Mouse (Mus musculus) limb, embryonic 11.5 days (tissue): ENCODE results near the gene Hexdc. TPM values are rescaled to one million over a fixed set of nuclear protein-coding genes. Genes with fewer than 3 reads are reported as not detected.

Source experiments
- ATAC-seq: fragments of 200-750 bp; cut with Nextera tagmentation; 2 replicates; pipeline ENCODE4 v1.8.0; 2017; ENCODE audit warnings: low read depth; ENCODE audit not compliant: insufficient number of reproducible peaks, low FRiP score, low TSS enrichment
- DNase-seq: peaks from one replicate; pipeline ENCODE4 v3.0.0-alpha.2; 2015; ENCODE audit warnings: low spot score
- H3K27ac ChIP-seq: fragments of 300-500 bp; sonication (generic); replicated peaks from 2 replicates; pipeline ENCODE4 v1.5.1; 2014; ENCODE audit warnings: low read depth, mild to moderate bottlenecking, low read length
- H3K27me3 ChIP-seq: fragments of 300-500 bp; sonication (generic); 2 replicates; pipeline ENCODE4 v1.6.1; 2014; ENCODE audit warnings: mild to moderate bottlenecking, low read length, mixed read lengths; ENCODE audit not compliant: control insufficient read depth, insufficient read depth
- H3K36me3 ChIP-seq: fragments of 300-500 bp; sonication (generic); 2 replicates; pipeline ENCODE4 v1.6.1; 2014; ENCODE audit warnings: mild to moderate bottlenecking, low read length, moderate library complexity, mixed read lengths; ENCODE audit not compliant: control insufficient read depth, insufficient read depth
- H3K4me1 ChIP-seq: fragments of 300-500 bp; sonication (generic); 2 replicates; pipeline ENCODE4 v1.6.1; 2014; ENCODE audit warnings: low read length, mixed read lengths; ENCODE audit not compliant: control insufficient read depth, insufficient read depth
- H3K4me2 ChIP-seq: fragments of 300-500 bp; sonication (generic); 2 replicates; pipeline ENCODE4 v1.6.1; 2014; ENCODE audit warnings: low read depth, mild to moderate bottlenecking, moderate library complexity; ENCODE audit not compliant: severe bottlenecking
- H3K4me3 ChIP-seq: fragments of 300-500 bp; sonication (generic); 2 replicates; pipeline ENCODE4 v1.5.1; 2014; ENCODE audit warnings: low read depth, low read length
- H3K9ac ChIP-seq: fragments of 300-500 bp; sonication (generic); 2 replicates; pipeline ENCODE4 v1.6.1; 2014; ENCODE audit warnings: mild to moderate bottlenecking, low read length
- H3K9me3 ChIP-seq: fragments of 300-500 bp; sonication (generic); 2 replicates; pipeline ENCODE4 v1.6.1; 2016; ENCODE audit warnings: low read length; ENCODE audit not compliant: control insufficient read depth
- WGBS: fragments of 180-500 bp; shearing (Covaris S2); extraction: QIAGEN DNeasy Blood & Tissue Kit; methylation state at CpG from one replicate; pipeline ENCODE4 v1.1.7; 2014; 5-methylcytosine and 5-hydroxymethylcytosine counted together
- polyA plus RNA-seq: library from polyadenylated mRNA; unstranded; fragments of >200 nt; fragmentation: Nextera tagmentation; extraction: Ambion mirVana; gene quantifications from 2 replicates; pipeline ENCODE4 v1.2.1, GENCODE M21; 2014

The Hexdc gene
- polyA plus RNA-seq, 1 experiment from 2014 or later: 6.6 TPM

DNA sequence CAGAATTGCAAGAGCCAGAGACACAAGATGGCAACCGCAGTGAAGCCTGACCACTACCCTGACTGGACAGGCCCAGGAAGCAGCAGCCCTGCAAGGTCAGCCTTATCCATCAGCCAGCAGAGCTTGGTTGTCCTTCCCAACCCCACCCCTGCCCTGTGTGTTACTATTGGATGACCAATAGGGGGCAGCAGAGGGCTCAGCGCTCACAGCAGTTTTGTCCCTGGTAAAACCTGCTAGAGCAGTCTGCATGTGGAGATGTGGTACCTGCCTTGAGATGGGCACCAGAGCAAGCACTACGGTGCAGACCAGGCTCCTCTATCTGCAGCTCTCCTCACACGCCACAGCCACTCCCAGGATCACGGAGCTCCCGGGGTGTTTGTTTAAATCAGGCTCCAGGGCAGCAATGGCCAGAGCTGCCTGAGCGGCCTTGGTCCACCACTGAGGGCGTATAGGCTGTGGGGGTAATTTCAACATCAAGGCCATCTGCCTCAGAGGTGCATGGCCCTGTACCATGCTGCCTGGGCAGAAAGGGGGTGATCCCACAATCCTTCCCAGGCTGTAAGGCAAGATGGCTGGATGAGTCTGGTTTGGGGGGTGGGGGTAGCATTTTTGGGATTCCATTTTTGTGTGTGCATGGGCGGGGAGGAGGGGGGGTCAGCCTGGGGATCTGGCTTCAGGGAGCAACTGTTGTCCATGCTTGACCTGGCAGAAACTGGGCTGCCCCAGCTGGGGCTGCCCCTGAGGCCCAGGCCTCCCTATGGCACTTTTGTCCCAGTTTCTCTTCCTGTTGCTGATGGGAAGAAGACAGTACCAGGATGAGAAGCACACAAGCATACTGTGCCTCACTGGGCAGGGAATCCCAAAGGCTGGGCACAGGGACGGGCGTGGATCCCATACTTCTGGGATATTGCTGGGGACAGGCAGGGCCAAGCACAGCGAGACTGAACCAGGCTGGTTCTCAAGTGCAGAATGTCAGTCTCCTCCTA, 27.7 kb upstream of the Hexdc start:
- Histone ChIP-seq H3K9ac (no peak overlapping the region), H3K27me3 (no peaks in the 10 kb centered on the region), H3K27ac (no peak overlapping the region), H3K4me3 (no peak overlapping the region), H3K36me3 (no peaks in the 10 kb centered on the region), H3K9me3 (no peaks in the 10 kb centered on the region), H3K4me2 (no peak overlapping the region), H3K4me1 (no peaks in the 10 kb centered on the region)
- DNase-seq (peak; percentile 78), ATAC-seq (no peak)
- WGBS: 62% methylated on average over 12 of the region's 12 CpGs

DNA sequence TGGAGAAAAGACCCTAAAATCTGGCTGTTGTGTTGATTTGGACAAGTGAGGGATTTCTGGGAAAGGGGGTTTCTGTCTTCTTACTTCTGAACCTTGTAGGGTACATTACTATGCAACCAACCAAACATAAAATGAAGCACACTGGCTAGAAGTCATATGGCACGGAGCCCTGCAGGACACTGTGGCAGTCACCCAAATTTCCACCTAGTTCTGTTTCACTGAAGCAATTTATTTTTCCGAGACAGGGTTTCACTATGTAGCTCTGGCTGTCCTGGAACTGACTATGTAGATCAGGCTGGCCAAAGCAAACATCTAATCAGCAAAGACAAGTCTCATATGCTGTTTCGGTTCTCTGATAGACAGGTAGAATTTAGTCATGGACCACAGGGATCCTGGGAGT, 14.6 kb upstream of the Hexdc start:
- Histone ChIP-seq H3K4me3 (no peak overlapping the region), H3K4me2 (no peak overlapping the region), H3K27ac (no peak overlapping the region), H3K9ac (no peak overlapping the region), H3K36me3 (no peaks in the 10 kb centered on the region; the same call in 1 of the 2 replicates), H3K9me3 (no peaks in the 10 kb centered on the region), H3K4me1 (no peaks in the 10 kb centered on the region), H3K27me3 (no peaks in the 10 kb centered on the region)
- DNase-seq (no peak), ATAC-seq (no peak)
- WGBS: 91% methylated on average over 3 of the region's 3 CpGs

DNA sequence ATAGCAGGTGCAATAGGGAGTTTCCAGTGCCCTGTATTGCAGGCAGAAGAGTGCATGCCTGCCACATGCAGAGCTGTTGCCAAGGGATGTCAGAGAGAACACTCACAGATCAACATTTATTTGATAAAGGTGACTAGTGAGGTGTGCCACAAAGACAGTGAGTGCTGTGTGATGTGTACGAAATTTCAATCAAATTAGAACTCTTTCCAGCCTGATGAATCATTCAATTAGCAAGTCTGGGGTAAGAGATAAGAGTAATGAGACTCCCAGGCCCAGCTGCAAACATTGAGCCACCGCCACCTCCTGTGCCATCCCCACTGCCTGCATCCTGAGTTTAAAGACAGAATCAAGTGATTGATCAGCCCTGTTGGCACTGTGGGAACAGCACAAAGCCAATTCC, 11.5 kb upstream of the Hexdc start:
- no peak for ATAC-seq
- WGBS: 80% methylated on average over 2 of the region's 2 CpGs
- no peaks in the 10 kb centered on the region for H3K36me3 ChIP-seq

DNA sequence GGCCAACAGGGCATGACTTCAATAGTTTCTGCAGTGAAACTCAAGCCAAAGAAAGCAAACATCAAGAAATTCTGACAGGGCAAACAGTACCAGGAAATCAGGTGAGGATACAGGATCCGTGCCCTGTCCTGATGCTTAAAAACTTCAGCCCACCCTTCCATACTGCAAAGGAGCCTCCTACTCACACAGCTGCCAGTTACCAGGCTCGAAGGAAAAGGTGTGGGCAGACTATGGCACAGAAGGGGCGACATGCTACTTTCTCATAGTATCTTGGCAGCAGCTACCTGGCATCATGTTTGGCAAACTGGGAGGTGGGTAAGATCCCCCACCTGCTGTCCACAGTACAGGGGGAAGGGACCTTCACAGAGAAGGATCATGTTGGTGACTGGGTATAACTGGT, 10.8 kb upstream of the Hexdc start:
- H3K4me1 ChIP-seq: no peaks in the 10 kb centered on the region
- DNase-seq: no peak
- no peak overlapping the region for H3K4me3 ChIP-seq
- H3K36me3 ChIP-seq: no peaks in the 10 kb centered on the region
- no peak for ATAC-seq
- no peak overlapping the region for H3K9ac ChIP-seq
- no peak overlapping the region for H3K27ac ChIP-seq
- WGBS: 81% methylated on average over 3 of the region's 3 CpGs
- no peak overlapping the region for H3K4me2 ChIP-seq
- H3K9me3 ChIP-seq: no peaks in the 10 kb centered on the region
- H3K27me3 ChIP-seq: no peaks in the 10 kb centered on the region

More for the DNA sequence above, 11.5 kb upstream of the Hexdc start:
- Histone ChIP-seq H3K27me3 (no peaks in the 10 kb centered on the region), H3K9me3 (no peaks in the 10 kb centered on the region), H3K27ac (no peak overlapping the region), H3K4me2 (no peak overlapping the region), H3K4me3 (no peak overlapping the region), H3K9ac (no peak overlapping the region), H3K4me1 (no peaks in the 10 kb centered on the region)
- DNase-seq: no peak

DNA sequence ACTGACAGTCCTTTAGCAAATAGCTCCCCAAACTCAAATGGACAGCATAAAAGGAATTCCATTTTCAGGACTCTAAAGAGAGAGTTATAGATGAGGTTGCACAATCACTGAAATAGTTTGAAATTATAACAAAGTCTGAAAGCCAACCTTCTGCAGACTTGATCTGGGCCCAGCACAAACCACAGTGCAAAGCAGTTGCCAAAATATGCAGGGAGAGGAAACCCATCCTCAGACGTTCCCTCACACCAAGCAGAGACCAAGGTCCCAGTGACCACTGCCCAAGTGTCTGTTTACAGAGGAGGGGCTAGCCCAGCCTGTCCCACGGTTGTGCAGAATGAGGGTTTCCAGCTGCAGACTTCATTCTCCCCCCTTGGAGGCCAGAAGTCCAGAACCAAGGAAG, 5.6 kb upstream of the Hexdc start:
- Histone ChIP-seq H3K27ac (no peak overlapping the region), H3K4me3 (no peak overlapping the region), H3K36me3 (no peaks in the 10 kb centered on the region), H3K9ac (no peak overlapping the region), H3K4me1 (0 out of 2 replicates have a peak, but pooled peaks cover 1% of the 10 kb centered on the region), H3K4me2 (no peak overlapping the region), H3K27me3 (no peaks in the 10 kb centered on the region), H3K9me3 (no peaks in the 10 kb centered on the region)
- 35% methylated on average over 2 of the region's 2 CpGs for WGBS
- DNase-seq (no peak), ATAC-seq (no peak)

DNA sequence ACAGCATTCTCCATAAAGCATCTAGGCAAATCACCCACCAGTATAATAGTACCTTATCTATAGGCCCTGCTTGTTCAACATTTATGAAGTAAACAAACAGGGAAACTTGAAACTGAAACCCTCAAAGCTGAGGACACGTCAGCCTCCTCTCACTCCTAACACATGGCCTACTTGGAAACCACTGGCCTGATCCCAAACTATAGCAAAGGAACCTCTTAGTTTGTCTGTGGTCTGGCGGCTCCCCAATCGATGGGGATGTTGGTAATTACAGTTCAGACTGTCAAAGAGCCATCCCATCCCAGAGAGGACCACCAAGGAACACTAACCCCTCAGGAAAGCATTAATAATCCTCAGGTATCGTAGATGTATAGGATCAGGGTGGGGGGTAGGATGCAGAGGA, 4.4 kb upstream of the Hexdc start:
- H3K9me3 ChIP-seq: no peaks in the 10 kb centered on the region
- WGBS: 82% methylated on average over 4 of the region's 4 CpGs

DNA sequence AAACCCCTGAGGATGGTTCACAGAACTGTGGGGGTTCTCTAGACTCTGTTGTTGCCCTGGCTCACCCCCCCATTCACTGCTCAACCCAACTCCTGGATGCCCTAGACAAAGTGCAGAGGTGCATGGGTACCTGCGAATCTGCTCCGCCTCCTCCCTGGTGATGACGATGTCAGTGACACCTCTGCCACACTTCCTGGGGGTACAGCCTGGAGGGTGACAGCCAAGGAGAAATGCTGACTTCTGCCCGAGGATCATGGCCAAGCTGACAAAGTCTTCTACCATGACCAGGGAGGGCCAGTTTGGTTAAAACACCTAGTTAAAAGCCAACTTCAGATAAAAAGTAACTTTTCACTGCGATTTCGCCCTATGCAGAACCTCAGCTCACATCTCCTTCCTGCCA, 3.5 kb upstream of the Hexdc start:
- no peak overlapping the region for H3K4me2 ChIP-seq
- H3K9ac ChIP-seq: no peak overlapping the region
- H3K9me3 ChIP-seq: no peaks in the 10 kb centered on the region
- ATAC-seq (no peak), DNase-seq (no peak)
- H3K36me3 ChIP-seq: no peaks in the 10 kb centered on the region
- no peaks in the 10 kb centered on the region for H3K27me3 ChIP-seq
- no peak overlapping the region for H3K27ac ChIP-seq
- no peak overlapping the region for H3K4me3 ChIP-seq
- 88% methylated on average over 6 of the region's 6 CpGs for WGBS
- H3K4me1 ChIP-seq: peaks cover 6% of the 10 kb centered on the region; the same call in 1 of the 2 replicates

More for the DNA sequence above, 4.4 kb upstream of the Hexdc start:
- peaks cover 4% of the 10 kb centered on the region; the same call in 1 of the 2 replicates for H3K4me1 ChIP-seq
- no peak overlapping the region for H3K4me2 ChIP-seq
- no peak overlapping the region for H3K4me3 ChIP-seq
- H3K36me3 ChIP-seq: no peaks in the 10 kb centered on the region
- H3K27ac ChIP-seq: no peak overlapping the region
- H3K27me3 ChIP-seq: no peaks in the 10 kb centered on the region
- DNase-seq (no peak), ATAC-seq (no peak)
- no peak overlapping the region for H3K9ac ChIP-seq

DNA sequence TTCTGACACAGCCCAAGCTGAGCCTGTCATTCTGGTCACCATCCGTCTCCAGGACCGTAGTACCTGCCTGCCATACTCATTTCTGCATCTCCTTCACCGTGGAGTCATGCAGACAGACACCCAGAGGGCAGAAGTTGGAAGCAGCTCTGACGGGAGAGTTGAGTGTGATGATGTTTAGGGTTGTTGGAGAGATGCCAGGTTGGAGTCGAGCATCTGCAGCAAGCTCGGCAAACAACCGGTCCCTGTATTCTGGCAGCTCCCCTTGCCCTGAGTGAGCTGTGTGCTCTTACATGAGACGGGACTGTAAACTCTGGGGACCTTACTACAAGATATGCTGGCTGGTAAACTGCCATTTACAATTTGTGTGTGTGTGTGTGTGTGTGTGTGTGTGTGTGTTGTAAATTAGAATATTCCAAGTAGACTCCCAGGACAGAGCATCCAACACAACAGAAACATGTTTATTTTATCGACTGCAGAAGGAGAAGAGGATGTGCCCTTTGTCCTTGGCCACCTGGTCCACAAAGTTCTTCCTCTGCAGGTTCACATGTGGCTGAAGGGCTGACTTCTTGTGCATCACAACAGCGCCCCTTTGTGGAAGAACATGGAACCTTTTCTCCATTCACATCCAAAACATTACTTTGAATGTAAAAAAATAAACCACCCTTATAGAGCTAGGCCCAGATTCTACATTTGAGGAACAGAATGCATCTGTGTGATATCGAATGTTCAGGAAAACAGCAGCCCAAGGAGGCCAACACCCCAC, 2.6 kb upstream of the Hexdc start:
- 71% methylated on average over 11 of the region's 11 CpGs for WGBS
- Histone ChIP-seq H3K36me3 (no peaks in the 10 kb centered on the region), H3K27ac (no peak overlapping the region), H3K4me1 (peaks cover 6% of the 10 kb centered on the region; the same call in 1 of the 2 replicates), H3K9me3 (no peaks in the 10 kb centered on the region), H3K4me3 (no peak overlapping the region), H3K9ac (no peak overlapping the region), H3K27me3 (no peaks in the 10 kb centered on the region), H3K4me2 (no peak overlapping the region)
- DNase-seq (peak; percentile 32), ATAC-seq (no peak)
